Mouse (Mus musculus): ENCODE results near the gene Popdc2. TPM values are rescaled to one million over a fixed set of nuclear protein-coding genes. Genes with fewer than 3 reads are reported as not detected.

Popdc2 gene
- polyA plus RNA-seq, 1 experiment from 2014 or later = 0.67 TPM

Other genes starting within 250 kb of the Popdc2 start
- gene Nr1i2, start 67.4 kb upstream of the Popdc2 start, polyA plus RNA-seq (2015; fragmentation: Nextera tagmentation; extraction: Ambion mirVana) = 0.07 TPM in 1 of 2 replicates, not detected in the other
- 0.36 and 0.45 TPM in 2 replicates for gene Maats1, start 20.1 kb upstream of the Popdc2 start, polyA plus RNA-seq (2015; fragmentation: Nextera tagmentation; extraction: Ambion mirVana)
- 92.1 and 104 TPM in 2 replicates for gene Cox17, start 15.2 kb upstream of the Popdc2 start, polyA plus RNA-seq (2015; fragmentation: Nextera tagmentation; extraction: Ambion mirVana)
- not detected in 2 replicates for gene Gm21987, start 15.2 kb upstream of the Popdc2 start, polyA plus RNA-seq (2015; fragmentation: Nextera tagmentation; extraction: Ambion mirVana)
- 0.48 and 0.75 TPM in 2 replicates for gene Pla1a, start 70.9 kb downstream of the Popdc2 start, polyA plus RNA-seq (2015; fragmentation: Nextera tagmentation; extraction: Ambion mirVana)
- 148 and 149 TPM in 2 replicates for gene Adprh, start 90.5 kb downstream of the Popdc2 start, polyA plus RNA-seq (2015; fragmentation: Nextera tagmentation; extraction: Ambion mirVana)
- gene Cd80, start 93.4 kb downstream of the Popdc2 start, polyA plus RNA-seq (2015; fragmentation: Nextera tagmentation; extraction: Ambion mirVana) = 0.46 and 0.56 TPM in 2 replicates
- gene Timmdc1, start 160.5 kb downstream of the Popdc2 start, polyA plus RNA-seq (2015; fragmentation: Nextera tagmentation; extraction: Ambion mirVana) = 39.6 and 39.9 TPM in 2 replicates
- gene Poglut1, start 188.0 kb downstream of the Popdc2 start, polyA plus RNA-seq (2015; fragmentation: Nextera tagmentation; extraction: Ambion mirVana) = 63.3 and 73.7 TPM in 2 replicates
- 43.9 and 57.8 TPM in 2 replicates for gene Tmem39a, start 196.5 kb downstream of the Popdc2 start, polyA plus RNA-seq (2015; fragmentation: Nextera tagmentation; extraction: Ambion mirVana)